Mouse (Mus musculus) cerebellum, adult (tissue): Measurements from ENCODE around the gene Iapp.
"Not testable (repeated sequence)": the region's sequence is repeated elsewhere in the genome, so short reads cannot be mapped to it uniquely, and the experiment has no call there.

Experiments used
- ATAC-seq: cut with Nextera tagmentation; 2 replicates; pipeline ENCODE4 v1.9.2; 2017; ENCODE audit warnings: mild to moderate bottlenecking, moderate library complexity, mixed read lengths; ENCODE audit not compliant: insufficient number of reproducible peaks, low FRiP score, low TSS enrichment

Gene Iapp

DNA sequence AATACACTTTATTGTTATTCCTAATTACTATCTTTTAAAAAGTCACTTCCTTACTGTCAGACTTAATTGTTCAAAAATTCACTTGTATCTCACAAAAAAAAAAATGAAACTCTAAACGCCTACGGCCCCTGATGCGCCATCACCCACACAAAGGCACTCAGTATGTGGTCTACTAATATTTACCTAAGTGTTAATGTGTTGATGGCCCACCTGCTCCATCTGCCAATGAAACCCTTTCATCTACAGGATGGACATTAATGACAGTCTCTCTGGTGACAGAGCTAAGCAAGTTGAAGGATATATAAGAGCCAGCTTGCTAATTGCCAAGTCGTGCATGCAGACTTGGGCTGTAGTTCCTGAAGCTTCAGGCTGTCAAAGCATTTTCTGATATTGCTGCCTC is at the start of gene Iapp:
Gene Iapp (plus strand): TSS at position 326 of the 400 bp plus-strand sequence.
- ATAC-seq, result no peak

DNA sequence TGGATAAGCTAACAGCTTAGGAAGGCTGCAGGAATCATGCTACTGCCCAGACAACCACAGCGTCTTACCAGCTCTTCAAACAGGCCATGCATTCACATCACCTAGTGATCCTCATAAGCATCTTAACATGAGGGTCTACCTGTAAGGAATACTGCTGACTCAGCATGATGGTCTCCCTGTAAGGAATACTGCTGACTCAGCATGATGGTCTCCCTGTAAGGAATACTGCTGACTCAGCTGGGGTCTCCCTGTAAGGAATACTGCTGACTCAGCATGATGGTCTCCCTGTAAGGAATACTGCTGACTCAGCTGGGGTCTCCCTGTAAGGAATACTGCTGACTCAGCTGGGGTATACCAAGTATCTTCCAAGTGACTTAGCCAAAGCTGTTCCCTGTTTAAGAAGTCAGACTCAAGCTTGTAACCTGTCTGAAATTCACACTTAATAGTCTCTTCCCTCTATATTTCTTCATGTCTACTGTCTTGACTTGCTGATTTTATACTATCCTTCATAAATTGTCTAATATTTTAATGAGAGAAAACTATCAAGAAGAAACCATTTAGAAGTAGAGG is 47.4 kb upstream of the Iapp start:
- not testable (repeated sequence) for ATAC-seq

- ATAC-seq, result no peak
Measured at GRCm38 (mm10) chr6:142275721-142276442, 22.3 kb upstream of the Iapp start.

GRCm38 (mm10) chr6:142289413-142290118 is 8.7 kb upstream of the Iapp start:
- ATAC-seq, result no peak

GRCm38 (mm10) chr6:142305076-142305475 is 6.9 kb downstream of the Iapp start:
- ATAC-seq, result no peak

DNA sequence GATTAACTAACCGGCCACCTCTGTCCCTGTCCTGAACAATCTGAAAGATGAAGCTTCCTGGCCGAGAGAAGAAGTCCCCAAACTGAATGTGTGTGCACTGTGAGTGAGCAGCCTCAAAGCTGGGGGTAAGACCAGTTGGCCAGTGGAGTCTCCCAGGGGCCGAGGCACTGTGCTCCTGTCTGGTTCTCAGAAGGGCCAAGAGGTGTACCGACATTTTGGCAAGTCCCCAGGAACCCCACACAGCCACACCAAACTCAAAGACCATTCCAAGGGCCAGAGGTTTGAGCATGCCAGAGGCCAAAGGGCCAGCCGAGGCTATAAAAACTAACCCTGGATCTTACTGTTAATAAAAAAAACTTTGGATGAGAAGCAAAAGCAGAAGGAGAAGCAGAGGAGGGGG is 16.1 kb downstream of the Iapp start:
- ATAC-seq, result no peak

- no peak for ATAC-seq
Measured at GRCm38 (mm10) chr6:142317106-142317505, 18.9 kb downstream of the Iapp start.

- ATAC-seq, result no peak
Measured at GRCm38 (mm10) chr6:142322881-142323280, 24.7 kb downstream of the Iapp start, which contains the start of gene Slco1a5. Slco1a5 (minus strand) TSS chr6:142322981.

DNA sequence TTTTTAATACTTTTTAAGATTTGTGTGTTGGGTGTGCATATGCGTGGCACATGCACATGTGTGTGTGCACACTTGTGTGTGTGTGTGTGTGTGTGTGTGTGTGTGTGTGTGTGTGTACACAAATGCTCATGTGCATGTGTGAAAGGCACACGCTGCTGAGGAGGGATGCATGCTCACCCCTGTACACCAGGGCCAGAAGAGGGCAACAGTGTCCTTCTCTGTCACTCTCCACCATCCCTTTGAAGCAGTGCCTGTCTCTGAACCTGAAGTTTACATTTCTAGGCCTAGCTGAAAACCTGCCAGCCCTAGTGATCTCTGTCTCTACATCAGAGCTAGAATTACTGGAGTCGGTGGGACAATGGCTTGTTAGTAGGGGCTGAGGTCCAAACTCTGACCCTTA is 28.4 kb downstream of the Iapp start:
- ATAC-seq, result no peak

GRCm38 (mm10) chr6:142329201-142329600 is 31.0 kb downstream of the Iapp start:
- ATAC-seq, result no peak

DNA sequence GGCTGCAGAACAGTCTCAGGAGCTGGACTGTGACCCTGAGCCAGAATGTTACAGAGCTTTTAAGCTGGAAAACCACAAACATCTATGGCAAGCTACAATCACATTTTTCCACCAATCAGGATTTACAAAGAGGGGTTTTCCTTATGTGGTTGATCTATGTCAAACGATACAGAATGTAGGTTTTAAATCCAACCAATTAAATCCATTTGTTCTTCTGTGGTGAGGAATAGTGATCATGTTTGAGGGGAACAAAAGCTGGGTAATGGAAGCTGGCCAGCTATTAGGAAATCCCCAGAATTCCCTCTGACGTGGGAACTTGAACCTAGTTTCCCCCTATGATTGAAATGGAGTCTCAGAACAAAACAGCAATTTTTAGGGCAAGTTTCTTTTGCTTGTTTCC is 40.7 kb downstream of the Iapp start:
- no peak for ATAC-seq

GRCm38 (mm10) chr6:142339576-142339975 is 41.4 kb downstream of the Iapp start:
- no peak for ATAC-seq

- ATAC-seq, result no peak
Measured at GRCm38 (mm10) chr6:142343561-142343960, 45.3 kb downstream of the Iapp start.

GRCm38 (mm10) chr6:142345440-142346038 is 47.3 kb downstream of the Iapp start, which contains the start of gene Pyroxd1:
Pyroxd1 (plus strand) TSS chr6:142345654.
- peak; percentile 79 for ATAC-seq

DNA sequence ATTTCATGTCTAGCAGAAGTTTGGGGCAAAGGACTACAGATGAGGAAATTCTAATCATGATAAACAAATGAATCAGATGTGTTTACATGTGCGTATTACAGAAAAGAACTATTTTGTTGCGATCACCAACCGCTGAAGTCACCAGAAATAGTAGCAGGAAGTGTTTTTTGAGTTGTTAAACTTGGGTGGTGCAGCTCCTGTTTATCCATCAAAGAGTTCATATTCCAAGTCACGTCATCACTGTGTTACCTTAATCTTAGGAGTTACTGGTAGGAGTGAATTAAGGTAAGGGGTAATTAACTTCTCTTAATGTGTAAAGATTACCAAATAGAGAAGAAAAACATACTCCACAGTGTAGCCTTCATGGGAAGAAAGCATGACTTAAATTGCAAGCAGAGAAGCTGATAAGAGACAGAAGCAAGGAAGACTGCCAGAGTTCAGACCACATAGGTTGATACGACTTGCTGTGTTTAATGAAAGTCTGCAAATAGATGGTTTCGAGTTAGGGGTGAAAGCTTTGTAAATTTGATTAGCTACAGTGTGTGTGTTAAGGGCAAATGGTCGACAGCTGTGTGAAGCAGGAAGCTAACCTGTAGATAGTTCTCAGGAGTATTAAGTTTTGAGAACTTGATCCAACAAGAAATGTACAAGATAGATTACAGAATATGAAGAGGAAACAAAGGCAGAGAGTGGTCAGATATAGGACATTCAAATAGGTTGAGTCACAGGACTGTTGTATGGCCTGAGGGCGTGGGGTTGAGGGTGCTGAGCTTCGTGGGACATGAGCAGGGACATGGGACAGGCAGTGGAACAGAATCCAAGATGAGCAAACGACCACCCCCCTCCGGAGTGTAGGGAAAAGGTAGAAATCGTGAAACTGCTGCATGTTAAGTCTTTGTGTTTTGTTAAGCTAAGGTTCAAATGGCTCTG is 48.2 kb downstream of the Iapp start:
- ATAC-seq, result no peak

DNA sequence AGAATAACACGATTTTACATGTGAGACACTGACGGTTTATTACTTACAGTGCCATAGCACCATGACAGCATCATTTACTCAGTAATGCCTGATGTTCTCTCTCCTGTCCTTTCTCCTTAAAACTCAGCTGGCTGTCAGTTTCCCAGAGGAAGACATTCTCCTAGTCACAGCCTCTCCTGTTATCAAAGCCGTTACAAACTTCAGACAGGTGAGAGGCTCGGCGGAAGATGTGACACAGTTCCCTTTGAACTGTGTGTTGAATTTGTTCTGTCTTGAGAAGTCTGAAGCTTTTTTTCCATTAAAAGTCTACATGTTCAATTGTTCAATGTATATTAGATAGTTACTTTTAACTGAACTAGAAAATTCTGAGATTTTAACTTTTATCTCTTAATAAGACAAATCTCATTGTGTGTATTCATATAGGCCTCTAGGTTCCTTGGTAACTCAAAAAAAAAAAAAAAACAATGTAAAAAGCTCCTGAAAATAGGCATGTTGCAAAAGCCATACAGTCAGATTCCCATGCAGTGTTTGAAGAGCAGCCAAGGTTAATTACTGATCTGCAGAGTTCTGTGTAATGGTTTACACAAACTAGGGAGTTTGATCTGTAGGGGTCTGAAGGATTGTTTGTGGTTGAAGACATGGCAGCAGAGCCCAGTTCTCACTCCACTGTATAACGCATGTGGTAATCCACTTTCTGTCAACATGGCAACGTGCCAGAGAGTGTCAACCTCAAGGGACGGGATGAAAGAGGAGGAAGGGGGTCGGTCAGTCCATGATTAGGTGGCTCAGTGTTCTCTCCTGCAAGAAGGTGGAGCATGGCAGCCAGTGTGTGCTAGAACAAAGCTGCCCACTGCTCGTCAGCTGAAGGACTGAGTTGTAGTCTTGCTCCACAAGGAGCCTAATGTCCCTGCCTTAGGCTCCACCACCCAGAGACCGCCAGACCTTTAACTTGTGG is 49.5 kb downstream of the Iapp start:
- no peak for ATAC-seq

DNA sequence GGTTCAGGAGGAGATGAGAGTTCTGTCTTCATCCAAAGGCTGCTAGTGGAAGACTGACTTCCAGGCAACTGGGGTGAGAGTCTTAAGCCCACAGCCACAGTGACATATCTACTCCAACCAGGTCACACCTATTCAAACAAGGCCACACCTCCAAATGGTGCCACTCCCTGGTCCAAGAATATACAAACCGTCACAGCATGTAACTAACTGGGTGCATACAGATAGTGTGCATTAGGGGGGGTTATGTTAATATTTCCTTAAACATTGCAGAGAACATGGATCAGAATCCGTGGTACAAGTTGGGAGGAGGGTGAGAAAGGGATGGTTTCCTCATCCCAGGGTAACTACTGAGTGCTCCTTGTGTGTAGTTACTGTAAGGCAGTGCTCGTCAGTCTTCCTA is 53.9 kb downstream of the Iapp start:
- ATAC-seq, result not testable (repeated sequence)
